Mouse (Mus musculus) erythroblast, adult 5-6 weeks (primary cell): ENCODE results near the gene C2cd4b. TPM values are rescaled to one million over a fixed set of nuclear protein-coding genes. Genes with fewer than 3 reads are reported as not detected.
"Not testable (repeated sequence)": the region's sequence is repeated elsewhere in the genome, so short reads cannot be mapped to it uniquely, and the experiment has no call there.

ENCODE experiments used
- ATAC-seq: replicated peaks from 2 replicates; pipeline ENCODE4 v1.8.0; 2016; ENCODE audit warnings: moderate number of reproducible peaks, mild to moderate bottlenecking, moderate TSS enrichment, inconsistent platforms; ENCODE audit not compliant: poor library complexity, low FRiP score, severe bottlenecking
- total RNA-seq, 2 experiments: library from RNA; stranded (forward) in 1 of 2; stranded (reverse) in 1 of 2; fragments of 150-400 nt in 1 of 2; fragments of 200-764, 138-1000 nt in 1 of 2; gene quantifications; 2 replicates each; pipeline versions ENCODE4 v1.2.3 to v1.2.4; 2015 to 2017; ENCODE audit warnings: low replicate concordance in 2 of 2

The C2cd4b gene
- not detected in 2 replicates for total RNA-seq (2015; ENCODE audit: low replicate concordance)
- not detected in 2 replicates for total RNA-seq (2017; ENCODE audit: low replicate concordance)

GRCm38 (mm10) chr9:67759163-67759955, at the start of gene C2cd4b:
TSS of gene C2cd4b (plus strand) at chr9:67759437.
- ATAC-seq = no peak

- ATAC-seq = peak; percentile 64
Observed at GRCm38 (mm10) chr9:67711051-67711877, 48.0 kb upstream of the C2cd4b start.

- no peak for ATAC-seq
Observed at GRCm38 (mm10) chr9:67712146-67712545, 47.1 kb upstream of the C2cd4b start.

DNA sequence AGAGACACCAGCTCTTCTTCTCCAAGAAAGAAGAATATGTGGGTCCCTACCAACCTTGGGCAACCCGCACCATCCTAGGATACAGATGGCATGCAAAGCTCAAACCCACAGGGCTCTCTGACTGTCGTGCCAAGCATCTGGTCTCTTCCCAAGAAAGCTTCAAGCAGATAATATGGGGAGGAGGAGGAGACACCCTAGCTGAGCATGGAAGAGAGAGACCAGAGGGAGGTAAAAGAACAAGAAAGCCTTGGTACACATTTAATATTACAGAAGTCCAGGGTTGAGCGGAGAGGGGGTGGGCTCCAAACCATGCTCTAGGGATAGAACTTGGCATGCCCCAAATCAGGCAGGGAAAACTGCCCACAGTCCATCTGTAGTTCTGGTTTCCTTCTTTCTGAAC, 42.2 kb upstream of the C2cd4b start:
- no peak for ATAC-seq

DNA sequence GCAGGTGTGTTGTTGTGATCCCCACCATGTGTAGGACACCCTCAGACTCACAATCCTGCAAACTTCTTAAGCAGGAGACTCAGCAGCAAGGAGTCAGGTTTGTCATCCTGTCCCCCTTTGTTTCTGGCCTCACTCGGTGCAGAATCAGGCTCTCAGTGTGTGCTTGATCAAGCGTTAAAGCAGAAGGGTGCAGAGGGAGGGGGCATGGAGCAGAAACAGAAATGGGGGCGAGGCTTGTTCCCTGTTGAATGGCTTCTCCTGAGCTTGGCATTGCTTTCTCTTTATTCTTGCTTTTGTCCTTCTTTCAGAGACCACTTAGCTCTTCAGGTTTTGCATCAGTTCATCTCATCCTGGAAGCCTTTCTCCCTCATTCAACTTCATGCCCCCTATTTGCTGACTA, 40.6 kb upstream of the C2cd4b start:
- ATAC-seq = no peak

DNA sequence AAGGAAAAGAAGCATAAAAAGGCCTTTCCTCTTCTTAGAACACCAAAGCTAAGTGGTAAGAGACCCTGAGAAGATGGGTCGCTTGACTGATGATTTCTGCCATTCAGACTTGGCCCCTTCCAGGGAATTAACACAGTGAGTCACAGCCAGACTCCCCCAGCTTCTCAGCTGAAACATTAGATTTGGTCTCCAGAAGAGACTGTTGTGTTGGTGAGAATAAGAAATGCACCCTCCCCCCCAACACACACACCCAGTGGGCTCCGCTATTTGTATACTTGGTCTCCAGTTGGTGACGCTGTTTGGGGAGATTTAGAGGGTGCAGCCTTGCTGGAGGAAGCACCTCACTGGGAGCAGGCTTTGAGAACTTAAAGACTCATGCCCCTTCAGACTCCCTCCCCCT, 39.1 kb upstream of the C2cd4b start:
- ATAC-seq = no peak

DNA sequence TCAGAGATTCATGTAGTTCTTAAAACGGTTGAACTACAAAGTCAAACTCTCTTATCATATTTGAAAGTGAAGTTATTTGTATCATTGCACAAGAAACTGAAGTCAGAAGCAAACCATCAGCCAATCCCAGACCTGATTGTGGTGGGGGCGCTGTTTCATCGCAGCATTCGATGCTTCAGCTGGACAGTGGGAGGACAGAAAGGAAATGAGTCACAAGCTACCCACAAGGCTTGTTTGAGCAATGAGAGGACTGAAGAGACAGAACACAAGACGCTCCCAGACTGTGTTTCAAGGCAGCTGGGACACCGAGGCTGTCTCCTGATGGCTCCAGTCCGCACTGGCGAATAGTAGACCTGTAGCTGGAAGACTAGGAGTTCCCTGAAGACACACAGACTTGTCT, 36.9 kb upstream of the C2cd4b start:
- ATAC-seq = no peak

DNA sequence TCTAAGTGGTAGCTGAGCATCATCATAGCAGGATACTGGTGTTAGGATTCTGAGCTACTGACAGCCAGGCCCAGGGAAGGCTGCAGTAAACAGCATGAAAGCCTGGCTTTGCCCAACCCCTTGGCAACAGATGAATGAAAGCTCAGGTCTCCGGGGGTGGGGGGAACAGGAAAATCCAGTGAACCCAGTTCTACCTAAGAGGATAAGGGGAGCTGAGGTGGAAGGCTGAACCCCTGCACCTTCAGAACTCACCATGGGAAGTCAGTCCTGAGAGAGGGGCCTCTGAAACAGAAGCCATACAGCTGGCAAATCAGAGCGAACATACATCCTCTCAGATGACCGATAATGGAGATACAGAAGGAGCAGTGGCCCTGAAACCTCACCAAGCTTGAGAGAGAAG, 34.0 kb upstream of the C2cd4b start:
- ATAC-seq = no peak

- no peak for ATAC-seq
Observed at GRCm38 (mm10) chr9:67733716-67734115, 25.5 kb upstream of the C2cd4b start.

- ATAC-seq = no peak
Observed at GRCm38 (mm10) chr9:67735426-67735825, 23.8 kb upstream of the C2cd4b start.

DNA sequence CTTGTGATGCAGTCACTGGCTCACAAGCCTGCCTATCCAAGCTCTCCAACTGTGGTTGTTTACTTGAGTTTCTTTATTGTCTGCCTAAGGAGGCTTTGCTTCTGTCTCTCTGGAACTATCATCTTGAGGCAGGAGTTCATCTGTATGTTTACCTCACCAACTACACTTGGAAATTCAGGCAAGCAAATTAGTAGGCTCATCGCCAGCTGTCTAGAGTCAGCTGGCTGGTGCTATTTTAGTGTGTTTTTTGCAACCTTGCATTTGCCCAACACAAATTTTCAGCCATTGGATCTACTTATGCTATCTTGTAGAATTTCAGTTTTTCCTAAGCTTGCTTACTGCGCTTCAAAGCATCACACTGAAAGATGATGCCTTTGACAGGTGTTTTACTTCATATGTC, 18.0 kb upstream of the C2cd4b start:
- ATAC-seq = no peak

GRCm38 (mm10) chr9:67753411-67754182, 5.6 kb upstream of the C2cd4b start:
- no peak for ATAC-seq

DNA sequence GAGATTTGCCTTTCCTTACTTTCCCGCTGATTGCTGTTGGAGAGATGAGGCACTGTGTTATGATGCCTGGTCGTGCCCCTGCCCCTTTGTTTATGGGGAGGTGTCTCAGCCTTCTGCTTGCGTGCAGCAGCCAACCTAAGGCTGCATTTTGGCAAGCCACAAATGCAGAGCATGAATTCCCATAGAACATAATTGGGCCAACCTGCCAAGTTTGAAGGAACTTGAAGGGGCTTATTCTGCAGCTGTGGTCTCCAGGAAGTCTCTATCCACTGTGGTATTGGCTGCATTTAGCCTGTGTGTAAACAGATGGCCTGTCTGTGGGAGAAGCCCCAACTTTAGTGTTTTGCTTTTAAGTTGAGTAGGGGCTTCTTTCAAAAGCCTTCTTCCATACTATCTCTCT, 4.5 kb upstream of the C2cd4b start:
- ATAC-seq = no peak

DNA sequence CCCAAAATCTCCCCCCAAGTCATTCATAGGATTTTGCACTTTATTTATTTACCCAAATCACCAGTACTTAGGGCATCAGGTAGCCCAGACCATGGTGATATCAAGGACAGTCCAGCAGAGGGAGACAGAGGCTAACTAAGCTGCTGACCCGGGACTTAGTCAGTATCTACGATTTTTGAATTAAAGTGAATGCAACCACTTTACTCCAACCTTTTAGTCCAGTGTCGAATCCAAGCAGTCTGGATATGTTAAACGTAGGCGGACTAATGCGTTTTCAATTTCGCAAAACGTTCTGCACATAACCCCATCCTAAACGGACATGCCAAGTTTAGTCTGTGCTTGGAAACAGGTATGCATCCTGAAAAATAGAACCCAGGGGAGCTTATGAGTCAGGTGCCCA, 551 bp upstream of the C2cd4b start:
- no peak for ATAC-seq

- not testable (repeated sequence) for ATAC-seq
Observed at GRCm38 (mm10) chr9:67759956-67760764, 923 bp downstream of the C2cd4b start.

- ATAC-seq = no peak
Observed at GRCm38 (mm10) chr9:67760991-67761390, 1.8 kb downstream of the C2cd4b start.

- ATAC-seq = no peak
Observed at GRCm38 (mm10) chr9:67763326-67763725, 4.1 kb downstream of the C2cd4b start.

GRCm38 (mm10) chr9:67766405-67766804, 7.2 kb downstream of the C2cd4b start:
- ATAC-seq = no peak

- ATAC-seq = no peak
Observed at GRCm38 (mm10) chr9:67766948-67767347, 7.7 kb downstream of the C2cd4b start.
